Mouse (Mus musculus): Measurements from ENCODE around the gene Map2k6.

Gene Map2k6

DNA sequence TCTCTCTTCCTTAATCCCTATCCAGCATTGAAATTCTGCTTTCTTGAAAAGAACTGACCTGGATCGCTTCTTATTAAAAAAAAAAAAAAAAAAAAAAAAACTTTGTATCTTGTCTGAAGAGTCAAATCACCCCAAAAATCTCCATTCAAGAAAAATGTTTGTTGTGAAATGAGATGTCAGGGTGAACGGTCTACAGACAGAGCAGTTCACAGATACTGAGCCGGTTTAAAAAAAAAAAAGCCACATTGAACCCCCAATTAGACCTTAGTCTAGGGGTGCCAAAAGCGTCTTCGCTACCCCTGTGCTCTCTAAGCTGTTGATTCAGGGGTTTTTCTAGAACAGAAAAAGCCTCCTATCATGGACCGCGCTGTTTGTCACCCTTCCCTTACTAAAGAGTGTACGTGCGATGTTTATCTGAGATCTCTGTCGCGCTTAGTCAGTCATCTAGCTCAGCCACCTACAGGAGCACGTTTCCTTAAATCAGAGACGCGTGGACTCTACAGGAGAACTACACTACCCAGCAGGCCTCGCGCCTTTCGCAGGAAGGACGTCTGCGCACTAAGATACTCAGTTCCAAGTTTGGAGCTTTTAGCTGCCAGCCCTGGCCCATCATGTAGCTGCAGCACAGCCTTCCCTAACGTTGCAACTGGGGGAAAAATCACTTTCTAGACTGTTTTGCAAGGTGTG, at the start of gene Map2k6:
Gene Map2k6 (plus strand): TSS at position 570 of the 687 bp plus-strand sequence.
- TF ChIP-seq GATA4 (IDR thresholded peaks at IDR 0.05; ENCODE audit: insufficient replicate concordance, low read length), result no peak

DNA sequence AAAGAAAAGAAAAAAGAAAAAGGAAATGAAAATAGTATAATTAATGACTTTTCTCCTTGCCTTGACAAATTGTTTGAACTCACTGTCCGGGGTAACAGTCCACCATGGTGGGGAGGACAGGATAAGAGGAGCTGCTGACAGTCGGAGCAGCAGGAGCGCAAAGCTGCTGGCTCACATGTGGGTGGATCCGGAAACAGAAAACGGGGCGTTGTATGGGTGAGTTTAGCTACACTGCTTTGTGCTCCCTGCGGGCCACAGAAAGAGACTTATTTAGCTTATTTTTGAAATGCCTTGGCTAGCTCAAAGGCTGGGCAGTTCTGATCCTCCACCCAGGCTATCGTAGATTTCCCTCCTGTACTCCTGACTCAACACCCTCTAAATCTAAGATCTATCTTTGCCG, 44.7 kb upstream of the Map2k6 start:
- TF ChIP-seq GATA4 (IDR thresholded peaks at IDR 0.05; ENCODE audit: insufficient replicate concordance, low read length), result no peak

DNA sequence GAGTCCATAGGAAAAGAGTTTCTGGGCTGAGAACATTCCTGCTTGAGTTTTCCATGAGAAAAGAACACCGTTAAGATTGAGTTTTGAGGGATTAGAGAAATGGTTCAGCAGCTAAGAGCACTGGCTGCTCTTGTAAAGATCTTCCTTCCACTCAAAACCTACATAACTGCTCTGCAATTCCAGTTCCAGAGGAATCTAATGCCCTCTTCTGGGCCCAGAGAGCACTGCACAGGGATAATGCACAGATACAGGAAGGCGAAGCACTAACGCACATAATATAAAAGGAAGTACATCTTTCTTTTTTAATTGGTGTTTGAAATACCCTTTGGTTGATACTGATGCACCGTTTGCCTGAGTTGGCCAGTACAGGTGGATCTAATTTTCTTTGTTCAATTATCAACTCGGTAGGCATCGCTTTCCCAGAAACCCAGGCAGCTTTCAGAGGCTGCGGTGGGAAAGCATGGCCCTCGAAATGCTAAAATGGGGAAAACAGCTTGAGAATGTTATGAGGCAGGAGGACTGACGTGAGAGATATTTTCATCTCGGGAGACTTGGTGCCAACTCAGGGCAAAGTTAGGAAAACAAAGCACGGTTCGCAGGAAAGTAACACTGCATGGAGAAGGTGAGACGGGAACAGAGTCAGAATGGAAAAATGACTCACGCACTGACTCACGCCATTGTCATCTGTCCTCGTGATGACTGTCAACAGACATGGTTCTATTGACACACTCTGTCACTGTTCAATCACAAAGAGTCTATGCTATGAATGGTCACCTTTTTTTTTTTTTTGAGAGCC, 41.0 kb upstream of the Map2k6 start:
- no peak for TF ChIP-seq GATA4 (IDR thresholded peaks at IDR 0.05; ENCODE audit: insufficient replicate concordance, low read length)

DNA sequence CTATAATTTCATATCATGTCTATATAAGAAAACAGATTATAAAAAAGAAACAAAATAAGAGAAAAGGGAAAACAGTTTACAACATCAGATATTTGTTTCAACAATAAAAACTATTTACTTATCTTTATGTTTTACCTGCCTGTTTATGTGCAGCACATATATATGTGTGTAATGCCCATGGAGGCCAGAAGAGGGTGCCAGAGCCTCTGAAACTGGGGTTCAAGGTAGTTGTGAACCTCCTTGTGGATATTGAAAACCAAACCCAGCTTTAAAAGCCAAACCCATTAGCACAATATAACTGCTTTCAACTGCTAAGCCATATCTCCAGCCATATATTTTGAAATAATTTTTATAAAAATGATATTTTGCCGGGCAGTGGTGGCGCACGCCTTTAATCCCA, 33.9 kb upstream of the Map2k6 start:
- no peak for TF ChIP-seq GATA4 (IDR thresholded peaks at IDR 0.05; ENCODE audit: insufficient replicate concordance, low read length)

DNA sequence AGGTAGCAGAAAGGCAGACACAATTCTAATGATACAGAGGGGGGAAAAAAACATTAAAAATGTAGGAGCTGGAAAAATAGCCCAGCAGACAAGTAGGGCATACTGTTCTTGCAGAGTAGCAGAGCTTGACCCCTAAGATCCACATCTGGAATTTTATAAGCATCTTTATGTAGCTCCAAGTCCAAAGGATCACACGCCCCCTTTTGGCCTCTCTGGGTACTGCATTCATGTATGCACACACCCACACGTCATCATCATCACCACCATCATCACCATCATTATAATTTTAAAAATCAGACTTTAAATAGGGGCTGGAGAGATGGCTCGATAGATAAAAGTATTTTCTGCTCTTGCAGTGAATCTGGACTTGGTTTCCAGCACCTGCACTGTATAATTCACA, 32.0 kb upstream of the Map2k6 start:
- TF ChIP-seq GATA4 (IDR thresholded peaks at IDR 0.05; ENCODE audit: insufficient replicate concordance, low read length), result no peak

DNA sequence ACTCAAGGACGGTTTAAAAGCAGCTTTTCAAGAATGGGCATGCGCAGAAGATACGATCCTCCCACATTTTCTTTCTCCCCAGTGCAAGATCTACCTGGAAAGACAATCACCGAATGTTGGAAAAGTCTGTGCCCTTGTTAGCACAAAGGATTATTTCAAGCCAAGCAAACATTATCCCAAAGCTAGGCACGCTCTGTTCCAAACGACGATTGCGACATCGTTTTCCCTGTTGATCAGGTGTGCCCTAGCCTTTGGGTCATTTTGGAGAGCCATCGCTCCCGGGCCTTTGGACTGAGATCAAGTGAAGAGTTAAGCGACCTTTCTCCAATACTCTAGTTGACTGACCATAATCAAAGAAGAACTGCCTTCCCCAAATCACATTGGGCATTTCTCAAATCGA, 31.3 kb upstream of the Map2k6 start:
- TF ChIP-seq GATA4 (IDR thresholded peaks at IDR 0.05; ENCODE audit: insufficient replicate concordance, low read length), result peak; percentile 61

DNA sequence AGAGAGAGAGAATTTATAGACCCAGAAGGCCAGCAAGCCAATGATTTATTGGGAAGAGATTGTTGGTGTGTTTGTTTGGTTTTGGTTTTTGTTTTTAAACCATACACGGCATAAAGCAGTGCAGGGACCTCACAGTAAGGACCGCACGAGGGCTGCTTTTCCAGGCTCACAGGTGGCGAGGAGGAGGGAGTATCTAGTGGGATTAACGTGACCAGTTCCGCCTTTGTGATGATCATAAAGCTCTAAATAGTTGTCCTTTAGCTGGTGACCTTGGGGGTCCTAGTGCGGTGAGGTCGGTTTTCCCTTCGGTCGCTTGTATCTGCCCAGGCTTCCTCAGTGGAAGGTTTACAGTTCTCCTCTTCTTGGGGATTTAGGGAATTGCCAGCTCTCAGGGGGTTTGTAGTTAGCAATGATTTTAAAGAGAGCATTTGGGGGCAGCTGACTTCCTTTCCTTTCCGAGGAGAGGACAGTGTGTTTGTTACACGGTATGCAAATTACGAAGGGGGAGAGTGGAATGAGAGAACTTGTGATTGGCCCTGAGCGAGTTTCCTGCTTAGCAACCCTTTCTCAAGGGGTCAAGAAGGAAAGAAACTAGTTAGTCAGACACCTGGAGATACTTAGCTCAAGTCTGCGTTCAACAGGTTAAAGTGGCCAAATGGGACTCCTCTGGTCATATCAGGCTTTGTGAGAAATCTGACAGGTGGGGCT, 29.5 kb upstream of the Map2k6 start:
- no peak for TF ChIP-seq GATA4 (IDR thresholded peaks at IDR 0.05; ENCODE audit: insufficient replicate concordance, low read length)

DNA sequence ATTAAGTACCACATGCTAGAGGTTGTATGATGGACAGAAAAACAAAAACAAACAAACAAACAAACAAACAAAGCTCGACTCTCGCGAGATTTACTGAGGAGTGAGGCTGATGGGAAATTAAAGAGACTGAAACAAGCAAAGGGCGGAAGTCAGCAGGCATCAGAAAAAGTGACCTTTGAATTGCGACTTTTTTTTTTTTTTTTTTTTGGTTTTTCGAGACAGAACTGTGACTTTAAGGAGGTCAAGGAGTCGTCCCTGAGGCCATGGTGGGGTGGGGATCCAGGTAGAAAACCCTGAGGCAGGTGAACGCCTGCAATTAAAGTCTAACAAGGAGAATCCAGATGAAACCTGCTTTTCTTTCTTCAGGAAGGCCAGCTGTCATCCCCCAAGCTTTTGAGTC, 27.1 kb upstream of the Map2k6 start:
- no peak for TF ChIP-seq GATA4 (IDR thresholded peaks at IDR 0.05; ENCODE audit: insufficient replicate concordance, low read length)

DNA sequence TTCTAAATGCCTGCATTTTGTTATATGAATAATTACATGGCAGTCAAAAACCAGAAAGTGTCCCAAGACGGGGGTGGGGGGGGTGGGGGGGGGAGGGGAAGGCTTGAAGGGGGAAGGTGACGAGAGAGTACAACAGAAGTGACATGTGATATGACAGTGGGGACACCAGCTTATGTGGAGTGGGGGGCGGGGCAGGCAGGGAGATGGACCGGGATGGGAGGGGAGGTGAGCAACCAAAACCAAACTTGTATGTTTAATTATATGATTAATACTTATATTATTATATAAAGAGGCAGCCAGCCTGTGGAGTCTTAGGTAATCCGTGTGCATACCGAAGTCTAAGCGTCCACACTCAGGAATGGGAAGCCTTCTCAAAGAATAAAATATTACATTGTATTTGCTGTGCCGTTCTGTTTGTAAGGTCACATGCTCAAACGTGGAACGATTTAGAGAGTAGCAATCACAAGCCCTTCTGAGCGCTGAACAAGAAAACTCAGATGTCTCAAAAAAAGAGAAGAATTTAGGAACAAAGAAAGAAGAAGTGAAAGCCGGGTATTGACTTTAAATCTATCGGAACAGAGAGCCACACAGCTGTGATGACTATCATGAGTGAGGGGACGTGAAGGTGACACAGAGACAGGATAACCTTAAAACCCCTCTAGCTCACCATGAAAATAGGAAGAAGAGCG, 26.5 kb upstream of the Map2k6 start:
- TF ChIP-seq GATA4 (IDR thresholded peaks at IDR 0.05; ENCODE audit: insufficient replicate concordance, low read length), result no peak

DNA sequence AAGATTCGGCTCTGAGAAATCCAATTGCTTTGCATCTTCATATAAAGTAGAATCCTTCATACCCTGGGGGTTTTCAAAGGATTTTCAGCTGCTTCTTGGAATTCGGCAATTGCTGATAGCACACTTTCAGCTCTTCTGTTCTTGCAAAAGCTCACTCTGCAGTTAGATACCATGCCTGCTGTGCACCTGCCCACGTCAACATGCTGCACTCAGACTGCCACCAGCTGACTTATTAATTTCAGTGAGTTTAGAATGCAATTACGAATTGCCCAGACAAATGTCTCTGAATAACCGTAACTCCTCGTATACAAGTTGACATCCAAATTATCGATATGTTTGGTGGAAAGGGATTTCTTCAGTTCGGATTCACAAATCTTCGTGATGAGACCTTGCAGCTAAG, 24.9 kb upstream of the Map2k6 start:
- TF ChIP-seq GATA4 (IDR thresholded peaks at IDR 0.05; ENCODE audit: insufficient replicate concordance, low read length), result no peak

DNA sequence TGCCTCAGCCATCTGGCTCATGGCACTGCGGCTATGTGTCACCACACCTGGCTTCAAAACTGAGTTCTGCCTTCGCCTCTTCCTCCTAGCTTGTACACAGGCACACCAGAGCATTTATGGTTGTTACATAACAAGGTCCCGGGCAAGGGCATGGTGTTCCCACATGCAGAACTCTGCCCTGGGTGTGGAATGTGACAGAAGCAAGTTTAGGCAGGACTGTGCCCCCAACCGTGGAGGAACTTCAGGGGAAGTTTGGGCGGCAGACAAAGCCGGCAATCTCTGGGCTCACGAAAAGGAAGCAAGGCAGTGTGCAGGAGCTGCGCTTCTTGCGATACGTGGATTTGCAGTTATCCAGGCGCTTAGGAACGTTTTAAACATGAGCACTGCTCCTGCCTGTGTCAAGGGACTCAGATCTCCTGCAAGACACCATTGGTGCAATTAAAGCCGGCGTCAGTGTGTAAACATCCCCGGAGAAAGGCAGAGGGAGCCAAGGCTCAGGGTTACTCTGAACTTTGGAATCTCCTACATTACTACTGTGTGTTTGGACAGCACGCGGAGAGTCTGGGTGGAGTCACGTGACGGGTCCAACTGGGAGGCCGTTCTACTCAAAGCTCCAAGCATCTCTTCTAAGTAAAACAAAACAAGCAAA, 19.1 kb upstream of the Map2k6 start:
- no peak for TF ChIP-seq GATA4 (IDR thresholded peaks at IDR 0.05; ENCODE audit: insufficient replicate concordance, low read length)

DNA sequence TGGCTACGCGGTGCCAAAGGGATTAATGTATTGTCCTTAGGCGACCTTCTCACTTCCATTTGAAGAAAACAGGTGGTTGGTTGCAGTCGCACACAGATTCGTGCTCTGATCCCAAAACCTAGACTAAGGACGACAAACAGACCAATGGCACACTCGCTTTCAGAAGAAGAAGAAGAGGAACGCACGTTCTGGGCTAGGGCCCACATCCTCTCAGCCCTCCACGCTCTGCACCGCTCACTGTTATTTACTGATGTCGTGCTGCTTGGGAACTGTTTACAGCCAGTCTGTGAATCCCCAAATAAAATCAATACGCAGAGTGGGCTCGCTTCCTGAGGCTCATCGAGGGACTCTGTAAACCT, 18.6 kb upstream of the Map2k6 start:
- TF ChIP-seq GATA4 (IDR thresholded peaks at IDR 0.05; ENCODE audit: insufficient replicate concordance, low read length), result no peak

DNA sequence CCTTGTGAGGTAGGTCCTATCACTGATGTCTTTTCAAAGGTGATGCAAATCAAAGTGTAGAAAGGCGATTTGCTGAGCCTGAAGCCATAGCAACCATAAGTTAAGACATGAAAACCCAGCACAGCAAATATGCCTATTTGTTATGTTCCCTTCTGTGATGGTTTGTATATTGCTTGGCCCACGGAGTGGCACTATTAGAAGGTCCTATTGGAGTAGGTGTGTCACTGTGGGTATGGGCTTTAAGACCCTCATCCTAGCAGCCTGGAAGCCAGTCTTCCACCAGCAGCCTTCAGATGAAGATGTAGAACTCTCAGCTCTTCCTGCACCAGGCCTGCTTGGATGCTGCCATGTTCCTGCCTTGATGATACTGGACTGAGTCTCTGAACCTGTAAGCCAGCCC, 13.4 kb upstream of the Map2k6 start:
- no peak for TF ChIP-seq GATA4 (IDR thresholded peaks at IDR 0.05; ENCODE audit: insufficient replicate concordance, low read length)

DNA sequence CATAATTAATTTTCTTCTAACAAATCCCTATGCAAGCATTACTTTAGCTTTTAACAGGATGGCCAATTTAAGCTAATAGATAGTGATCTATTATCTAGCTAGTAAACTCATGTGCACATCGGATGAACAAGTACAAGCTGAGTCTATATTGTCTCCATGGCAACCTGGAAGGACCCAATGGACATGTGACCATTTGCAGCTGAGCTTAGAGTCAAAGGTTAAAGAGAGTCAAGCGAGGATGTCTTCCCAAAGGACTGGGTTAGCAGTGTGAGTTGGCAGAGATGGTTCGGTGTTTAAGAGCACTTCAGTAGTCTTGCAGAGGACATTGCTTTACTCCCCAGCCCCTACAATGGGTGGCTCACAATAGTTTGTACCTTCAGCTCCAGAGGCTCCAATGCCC, 6.2 kb upstream of the Map2k6 start:
- TF ChIP-seq GATA4 (IDR thresholded peaks at IDR 0.05; ENCODE audit: insufficient replicate concordance, low read length), result no peak
